Mouse (Mus musculus): ENCODE measurements at regions not wholly inside any gene's neighbourhood (a gene's known extent, or its start where the extent isn't known, plus 50 kb on each side); places are given as distances from the start of the nearest gene placed in this dataset.

GRCm38 (mm10) chr2:149467801-149468200, 62.9 kb downstream of the Cst10 start:
- WGBS, result 92% methylated on average over 2 of the region's 2 CpGs
- DNase-seq, result no peak
- H3K27ac ChIP-seq (replicated peaks; ENCODE audit: low read depth, low read length), result no peak overlapping the region

GRCm38 (mm10) chr2:149472411-149472810, 67.6 kb downstream of the Cst10 start:
- 65% methylated on average over 2 of the region's 2 CpGs for WGBS
- Histone ChIP-seq H3K4me1 (ENCODE audit: control insufficient read depth, insufficient read depth, low read length) (no peaks in the 10 kb centered on the region), H3K9ac (replicated peaks; ENCODE audit: low read length) (no peak overlapping the region), H3K9me3 (ENCODE audit: control insufficient read depth, low read length) (no peaks in the 10 kb centered on the region), H3K4me2 (ENCODE audit: low read length) (no peak overlapping the region), H3K36me3 (ENCODE audit: control insufficient read depth, insufficient read depth, low read length) (no peaks in the 10 kb centered on the region), H3K4me3 (replicated peaks; ENCODE audit: low read depth, low read length) (no peak overlapping the region), H3K27ac (replicated peaks; ENCODE audit: low read depth, low read length) (no peak overlapping the region), H3K27me3 (ENCODE audit: control insufficient read depth, insufficient read depth, low read length) (no peaks in the 10 kb centered on the region)
- DNase-seq (no peak), ATAC-seq (ENCODE audit: low FRiP score, low TSS enrichment) (no peak)

More at GRCm38 (mm10) chr2:149467801-149468200, 62.9 kb downstream of the Cst10 start:
- Histone ChIP-seq H3K4me3 (replicated peaks; ENCODE audit: low read depth, low read length) (no peak overlapping the region), H3K4me2 (ENCODE audit: low read length) (no peak overlapping the region), H3K9me3 (ENCODE audit: control insufficient read depth, low read length) (no peaks in the 10 kb centered on the region), H3K4me1 (ENCODE audit: control insufficient read depth, insufficient read depth, low read length) (no peaks in the 10 kb centered on the region), H3K9ac (replicated peaks; ENCODE audit: low read length) (no peak overlapping the region), H3K36me3 (ENCODE audit: control insufficient read depth, insufficient read depth, low read length) (no peaks in the 10 kb centered on the region), H3K27me3 (ENCODE audit: control insufficient read depth, insufficient read depth, low read length) (no peaks in the 10 kb centered on the region)
- no peak for ATAC-seq (ENCODE audit: low FRiP score, low TSS enrichment)

GRCm38 (mm10) chr2:149493280-149493988, 88.6 kb downstream of the Cst10 start:
- no peak for DNase-seq

GRCm38 (mm10) chr2:149512870-149513269, 108.0 kb downstream of the Cst10 start:
- H3K27ac ChIP-seq (replicated peaks; ENCODE audit: low read depth, low read length), result no peak overlapping the region
- no peaks in the 10 kb centered on the region for H3K9me3 ChIP-seq (ENCODE audit: control insufficient read depth, low read length)
- H3K27me3 ChIP-seq (ENCODE audit: control insufficient read depth, insufficient read depth, low read length), result no peaks in the 10 kb centered on the region
- no peak overlapping the region for H3K9ac ChIP-seq (replicated peaks; ENCODE audit: low read length)
- DNase-seq (no peak), ATAC-seq (ENCODE audit: low FRiP score, low TSS enrichment) (no peak)
- H3K4me1 ChIP-seq (ENCODE audit: control insufficient read depth, insufficient read depth, low read length), result no peaks in the 10 kb centered on the region
- no peaks in the 10 kb centered on the region for H3K36me3 ChIP-seq (ENCODE audit: control insufficient read depth, insufficient read depth, low read length)
- H3K4me3 ChIP-seq (replicated peaks; ENCODE audit: low read depth, low read length), result no peak overlapping the region
- 88% methylated on average over 1 of the region's 1 CpGs for WGBS
- no peak overlapping the region for H3K4me2 ChIP-seq (ENCODE audit: low read length)

More at GRCm38 (mm10) chr2:149493280-149493988, 88.6 kb downstream of the Cst10 start:
- Histone ChIP-seq H3K27me3 (ENCODE audit: control insufficient read depth, insufficient read depth, low read length) (no peaks in the 10 kb centered on the region), H3K36me3 (ENCODE audit: control insufficient read depth, insufficient read depth, low read length) (no peaks in the 10 kb centered on the region), H3K27ac (replicated peaks; ENCODE audit: low read depth, low read length) (no peak overlapping the region), H3K9ac (replicated peaks; ENCODE audit: low read length) (no peak overlapping the region), H3K4me2 (ENCODE audit: low read length) (no peak overlapping the region), H3K9me3 (ENCODE audit: control insufficient read depth, low read length) (no peaks in the 10 kb centered on the region), H3K4me1 (ENCODE audit: control insufficient read depth, insufficient read depth, low read length) (no peaks in the 10 kb centered on the region), H3K4me3 (replicated peaks; ENCODE audit: low read depth, low read length) (no peak overlapping the region)
- WGBS, result 55% methylated on average over 2 of the region's 2 CpGs
- ATAC-seq (ENCODE audit: low FRiP score, low TSS enrichment), result no peak

GRCm38 (mm10) chr2:149524424-149524823, 119.6 kb downstream of the Cst10 start:
- DNase-seq (no peak), ATAC-seq (ENCODE audit: low FRiP score, low TSS enrichment) (no peak)
- Histone ChIP-seq H3K27ac (replicated peaks; ENCODE audit: low read depth, low read length) (no peak overlapping the region), H3K4me1 (ENCODE audit: control insufficient read depth, insufficient read depth, low read length) (no peaks in the 10 kb centered on the region), H3K9me3 (ENCODE audit: control insufficient read depth, low read length) (no peaks in the 10 kb centered on the region), H3K4me2 (ENCODE audit: low read length) (no peak overlapping the region), H3K4me3 (replicated peaks; ENCODE audit: low read depth, low read length) (no peak overlapping the region), H3K9ac (replicated peaks; ENCODE audit: low read length) (no peak overlapping the region), H3K36me3 (ENCODE audit: control insufficient read depth, insufficient read depth, low read length) (no peaks in the 10 kb centered on the region), H3K27me3 (ENCODE audit: control insufficient read depth, insufficient read depth, low read length) (no peaks in the 10 kb centered on the region)

- no peak overlapping the region for H3K4me3 ChIP-seq (replicated peaks; ENCODE audit: low read depth, low read length)
- H3K4me2 ChIP-seq (ENCODE audit: low read length), result no peak overlapping the region
- no peaks in the 10 kb centered on the region for H3K36me3 ChIP-seq (ENCODE audit: control insufficient read depth, insufficient read depth, low read length)
- H3K9ac ChIP-seq (replicated peaks; ENCODE audit: low read length), result no peak overlapping the region
- DNase-seq, result no peak
- no peaks in the 10 kb centered on the region for H3K27me3 ChIP-seq (ENCODE audit: control insufficient read depth, insufficient read depth, low read length)
- H3K27ac ChIP-seq (replicated peaks; ENCODE audit: low read depth, low read length), result no peak overlapping the region
- no peaks in the 10 kb centered on the region for H3K9me3 ChIP-seq (ENCODE audit: control insufficient read depth, low read length)
- H3K4me1 ChIP-seq (ENCODE audit: control insufficient read depth, insufficient read depth, low read length), result no peaks in the 10 kb centered on the region
- WGBS, result 76% methylated on average over 2 of the region's 2 CpGs
- no peak for ATAC-seq (ENCODE audit: low FRiP score, low TSS enrichment)
These were observed 138.0 kb downstream of the Cst10 start for GRCm38 (mm10) chr2:149542837-149543236.

- no peak overlapping the region for H3K4me2 ChIP-seq (ENCODE audit: low read length)
- H3K27ac ChIP-seq (replicated peaks; ENCODE audit: low read depth, low read length), result no peak overlapping the region
- no peak overlapping the region for H3K9ac ChIP-seq (replicated peaks; ENCODE audit: low read length)
- H3K4me3 ChIP-seq (replicated peaks; ENCODE audit: low read depth, low read length), result no peak overlapping the region
- H3K27me3 ChIP-seq (ENCODE audit: control insufficient read depth, insufficient read depth, low read length), result no peaks in the 10 kb centered on the region
- no peaks in the 10 kb centered on the region for H3K4me1 ChIP-seq (ENCODE audit: control insufficient read depth, insufficient read depth, low read length)
- H3K36me3 ChIP-seq (ENCODE audit: control insufficient read depth, insufficient read depth, low read length), result no peaks in the 10 kb centered on the region
- WGBS, result 74% methylated on average over 2 of the region's 2 CpGs
- H3K9me3 ChIP-seq (ENCODE audit: control insufficient read depth, low read length), result no peaks in the 10 kb centered on the region
- DNase-seq, result no peak
- no peak for ATAC-seq (ENCODE audit: low FRiP score, low TSS enrichment)
These were observed 140.9 kb downstream of the Cst10 start for GRCm38 (mm10) chr2:149545708-149546107.

- Histone ChIP-seq H3K9ac (replicated peaks; ENCODE audit: low read length) (no peak overlapping the region), H3K27ac (replicated peaks; ENCODE audit: low read depth, low read length) (no peak overlapping the region), H3K4me2 (ENCODE audit: low read length) (no peak overlapping the region), H3K4me3 (replicated peaks; ENCODE audit: low read depth, low read length) (no peak overlapping the region), H3K27me3 (ENCODE audit: control insufficient read depth, insufficient read depth, low read length) (no peaks in the 10 kb centered on the region), H3K36me3 (ENCODE audit: control insufficient read depth, insufficient read depth, low read length) (no peaks in the 10 kb centered on the region), H3K4me1 (ENCODE audit: control insufficient read depth, insufficient read depth, low read length) (no peaks in the 10 kb centered on the region), H3K9me3 (ENCODE audit: control insufficient read depth, low read length) (no peaks in the 10 kb centered on the region)
- WGBS, result 89% methylated on average over 2 of the region's 2 CpGs
- no peak for DNase-seq
- ATAC-seq (ENCODE audit: low FRiP score, low TSS enrichment), result no peak
These were observed 141.9 kb downstream of the Cst10 start for GRCm38 (mm10) chr2:149546639-149547200.

GRCm38 (mm10) chr2:149555209-149555608, 150.4 kb downstream of the Cst10 start:
- H3K27me3 ChIP-seq (ENCODE audit: control insufficient read depth, insufficient read depth, low read length), result no peaks in the 10 kb centered on the region
- no peak overlapping the region for H3K27ac ChIP-seq (replicated peaks; ENCODE audit: low read depth, low read length)
- ATAC-seq (ENCODE audit: low FRiP score, low TSS enrichment), result no peak
- H3K36me3 ChIP-seq (ENCODE audit: control insufficient read depth, insufficient read depth, low read length), result no peaks in the 10 kb centered on the region
- no peak overlapping the region for H3K9ac ChIP-seq (replicated peaks; ENCODE audit: low read length)
- no peaks in the 10 kb centered on the region for H3K9me3 ChIP-seq (ENCODE audit: control insufficient read depth, low read length)
- H3K4me1 ChIP-seq (ENCODE audit: control insufficient read depth, insufficient read depth, low read length), result no peaks in the 10 kb centered on the region
- no peak for DNase-seq
- H3K4me2 ChIP-seq (ENCODE audit: low read length), result no peak overlapping the region
- H3K4me3 ChIP-seq (replicated peaks; ENCODE audit: low read depth, low read length), result no peak overlapping the region

Measured in midbrain, embryonic 14.5 days (tissue).